Mouse (Mus musculus) MN1 (cell line): ENCODE measurements around the gene Olfr159.

ENCODE experiments used
- DNase-seq: peaks from one replicate; pipeline ENCODE4 v3.0.0-alpha.2; 2016; ENCODE audit warnings: low spot score

Gene Olfr159

DNA sequence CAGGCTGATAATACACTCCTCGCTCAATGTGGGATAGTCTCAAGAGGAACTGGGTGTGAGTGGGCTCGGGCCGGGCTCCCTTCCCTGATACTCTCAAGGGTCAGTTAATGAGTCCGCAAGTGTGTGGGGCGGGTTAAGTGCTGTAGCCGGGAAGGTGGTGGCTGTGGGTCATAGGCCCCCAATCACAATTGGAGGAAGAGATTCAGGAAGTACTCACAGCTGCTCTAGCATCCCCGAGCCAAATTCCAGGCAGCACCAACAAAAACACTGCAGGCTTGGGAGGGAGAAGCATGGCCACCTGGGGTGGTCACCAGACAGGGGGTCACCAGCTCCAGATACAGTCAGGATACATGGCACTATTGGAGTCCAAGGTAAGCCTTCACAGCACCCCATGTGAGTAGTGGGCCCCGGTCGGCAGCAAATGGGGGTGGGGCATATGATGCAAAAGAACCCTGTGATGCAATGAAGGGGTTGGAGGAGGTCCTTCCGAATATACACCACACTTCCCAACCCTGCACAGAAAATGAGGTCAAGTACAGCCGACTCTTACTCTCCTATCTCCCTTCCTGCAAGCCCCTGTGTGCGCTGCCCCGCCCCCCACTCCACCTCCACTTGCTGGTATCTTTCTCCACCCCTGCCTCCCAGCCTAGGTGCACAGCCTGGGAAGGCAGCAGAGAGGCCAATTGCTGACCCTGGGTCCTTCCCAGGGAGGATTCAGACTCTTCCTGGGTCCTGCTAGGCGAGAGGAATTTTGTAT is 40.8 kb downstream of the Olfr159 start, which contains the start of gene Spaar:
Spaar (plus strand) TSS at position 241 of the 757 bp plus-strand sequence.
- no peak for DNase-seq

DNA sequence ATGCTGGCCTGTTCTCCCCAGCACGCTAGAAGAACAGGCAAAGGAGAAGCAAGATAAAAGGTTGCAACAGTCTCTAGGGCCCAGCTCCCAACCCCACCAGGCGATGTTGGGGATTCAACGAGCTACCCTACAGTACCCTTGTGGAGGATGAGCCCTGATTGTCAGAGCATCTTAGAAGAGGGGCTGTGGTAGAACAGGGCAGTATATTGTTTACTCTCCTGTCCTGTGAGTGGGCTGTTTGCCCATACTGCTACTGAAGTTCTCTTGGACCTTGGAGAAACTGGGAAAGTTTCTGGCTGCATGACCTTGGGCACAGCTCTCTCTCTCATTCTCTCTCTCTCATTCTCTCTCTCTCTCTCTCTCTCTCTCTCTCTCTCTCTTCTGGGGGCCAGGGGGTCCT is 41.7 kb downstream of the Olfr159 start:
- DNase-seq: no peak

DNA sequence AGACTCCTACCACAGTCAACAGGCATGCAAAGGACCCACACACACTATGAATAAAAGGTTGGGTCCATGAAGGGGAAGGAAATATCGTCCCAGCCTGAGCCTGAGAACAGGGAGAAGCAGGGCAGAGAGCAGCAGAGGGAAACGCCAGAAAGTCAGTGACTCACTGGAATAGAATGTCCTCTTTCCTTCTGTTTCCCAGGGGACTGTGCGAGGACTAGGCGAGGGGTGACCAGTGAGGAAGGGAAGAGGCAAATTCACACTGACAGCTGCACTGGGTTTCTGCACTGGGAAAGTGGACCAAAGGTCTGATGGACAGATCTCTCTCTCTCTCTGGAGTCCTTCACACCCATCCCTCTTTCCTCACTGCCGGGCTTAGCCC is 42.2 kb downstream of the Olfr159 start:
- no peak for DNase-seq

DNA sequence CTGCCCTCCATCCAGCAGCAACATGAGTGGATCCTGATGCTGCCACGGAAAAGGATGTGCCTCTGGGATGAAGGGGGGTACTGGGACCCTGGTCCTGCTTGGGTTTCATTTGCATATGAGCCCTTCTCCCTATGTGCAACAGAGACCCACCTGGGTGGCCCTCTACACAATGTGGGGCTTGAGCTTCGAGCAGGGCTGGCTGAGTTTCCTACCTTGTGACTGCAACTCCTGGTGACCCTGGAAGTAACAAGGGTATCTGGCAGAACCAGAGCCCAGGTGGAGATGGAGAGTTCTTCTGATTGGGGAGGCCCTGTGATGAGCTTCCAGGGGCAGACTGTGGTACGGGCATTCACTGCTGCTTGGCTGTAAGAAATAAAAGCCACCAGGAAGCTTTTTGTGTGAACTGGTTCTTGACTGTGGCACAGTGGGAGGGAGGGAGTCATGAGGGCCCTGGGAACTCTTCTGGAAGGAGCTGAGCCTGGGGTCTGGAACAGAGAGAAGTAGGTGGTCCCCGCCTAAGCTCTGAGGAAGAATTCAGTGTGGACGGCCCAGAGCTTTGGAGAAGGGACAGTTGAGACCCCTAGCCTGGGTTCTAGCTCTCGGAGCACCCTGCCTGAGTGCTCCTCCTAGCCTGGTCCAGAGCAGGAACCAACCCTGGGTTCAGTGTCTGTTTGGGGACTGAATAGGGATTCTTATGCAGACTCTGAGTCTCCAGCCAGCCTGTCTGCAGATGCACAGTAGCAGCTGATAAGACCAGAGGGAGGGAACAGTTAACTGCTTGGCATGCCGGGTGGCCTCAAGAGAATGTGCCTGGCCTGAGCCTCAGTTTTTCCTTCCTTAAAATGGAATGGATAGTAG is 42.9 kb downstream of the Olfr159 start:
- no peak for DNase-seq

DNA sequence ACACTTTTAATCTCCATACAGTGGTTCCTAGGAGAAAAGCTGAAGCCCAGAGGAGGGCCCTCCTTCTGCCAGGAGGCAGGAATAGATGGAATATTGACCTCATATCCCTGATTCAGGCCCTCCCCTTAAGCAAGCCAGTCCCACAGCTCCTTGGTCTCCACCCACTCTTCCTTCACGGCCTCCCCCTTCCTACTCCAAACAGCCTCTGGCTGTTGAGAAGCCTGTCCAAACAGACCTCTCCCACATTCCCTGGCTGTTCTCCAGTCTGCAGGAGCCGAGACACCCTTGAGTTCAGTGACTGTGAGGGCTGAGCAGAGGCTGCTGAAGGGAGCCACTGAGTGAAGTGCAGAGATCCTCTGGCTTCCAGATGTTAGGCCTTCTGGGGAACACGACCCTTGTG is 43.8 kb downstream of the Olfr159 start, which contains the start of gene Hrct1:
Hrct1 (plus strand) TSS at position 194 of the 400 bp plus-strand sequence.
- no peak for DNase-seq

DNA sequence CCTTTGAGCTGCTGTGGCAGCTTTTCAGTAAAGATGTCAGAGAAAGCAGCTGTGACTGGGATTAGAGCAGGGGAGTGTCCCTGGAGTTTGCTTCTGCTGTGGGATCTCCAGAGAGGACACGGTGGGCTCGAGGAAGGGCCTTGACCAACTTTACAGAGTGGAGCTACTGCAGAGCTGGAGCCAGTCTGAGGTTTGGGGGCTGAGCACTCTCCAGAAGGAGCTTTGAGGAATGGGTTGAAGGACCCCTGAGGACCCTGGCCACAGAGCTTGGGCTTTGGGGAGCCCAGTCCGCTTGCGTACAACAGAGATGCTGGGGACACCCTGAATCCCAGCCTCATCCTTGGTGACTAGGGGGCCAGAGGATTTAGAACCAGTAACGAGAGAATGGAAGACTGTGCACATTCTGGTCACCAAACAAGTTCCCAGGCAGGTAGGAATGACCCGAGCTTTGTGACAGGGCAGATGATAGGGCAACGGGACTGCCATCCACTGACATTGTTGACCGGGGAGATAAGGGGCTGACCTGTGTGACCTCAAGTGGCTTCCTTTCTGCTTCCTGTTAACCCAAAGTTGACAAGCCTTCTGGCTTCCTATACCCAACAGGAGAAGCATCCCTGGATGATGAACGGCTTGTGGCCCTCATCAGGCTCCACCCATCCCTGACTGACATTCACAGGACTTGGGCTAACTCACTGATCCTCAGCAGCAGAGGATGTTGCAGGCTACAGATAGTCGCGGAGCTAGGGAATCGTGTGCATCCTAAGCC is 44.4 kb downstream of the Olfr159 start:
- no peak for DNase-seq

DNA sequence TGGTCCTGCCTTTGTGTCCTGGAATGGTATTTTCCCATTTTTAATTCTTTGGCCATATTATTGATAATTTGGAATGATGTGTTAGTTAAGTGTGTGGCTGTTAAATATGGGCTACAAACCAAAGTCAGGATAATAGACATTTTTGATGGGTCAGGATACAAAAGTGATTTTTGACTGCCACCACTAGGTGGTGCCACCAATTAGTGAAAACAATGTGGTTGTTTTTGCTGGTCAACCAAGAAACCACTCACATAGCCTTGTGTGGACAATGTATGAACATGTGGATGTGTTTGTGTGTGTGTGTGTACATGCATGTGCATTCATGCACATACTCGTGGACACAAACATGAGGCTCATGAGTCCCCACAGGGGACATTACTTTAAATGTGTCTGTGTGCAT is 46.0 kb downstream of the Olfr159 start:
- DNase-seq: peak; percentile 13

DNA sequence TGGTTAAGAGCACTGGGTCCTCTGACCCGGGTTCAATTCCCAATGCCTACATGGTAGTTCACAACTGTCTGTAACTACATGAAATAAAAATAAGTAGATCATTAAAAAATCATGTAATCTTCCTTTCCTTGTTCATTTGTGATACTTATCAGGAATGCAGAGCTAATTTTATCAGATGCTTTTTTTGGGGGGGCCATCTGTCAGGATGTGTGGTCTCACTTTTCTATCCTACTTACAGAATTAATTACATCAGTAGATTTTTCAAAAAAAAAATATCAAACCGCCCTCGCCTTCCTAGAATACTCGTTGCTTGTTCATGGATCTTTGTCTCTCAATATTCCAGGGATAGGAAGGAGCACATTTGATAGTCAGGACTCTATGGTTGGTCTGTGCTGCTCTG is 48.6 kb downstream of the Olfr159 start:
- no peak for DNase-seq

DNA sequence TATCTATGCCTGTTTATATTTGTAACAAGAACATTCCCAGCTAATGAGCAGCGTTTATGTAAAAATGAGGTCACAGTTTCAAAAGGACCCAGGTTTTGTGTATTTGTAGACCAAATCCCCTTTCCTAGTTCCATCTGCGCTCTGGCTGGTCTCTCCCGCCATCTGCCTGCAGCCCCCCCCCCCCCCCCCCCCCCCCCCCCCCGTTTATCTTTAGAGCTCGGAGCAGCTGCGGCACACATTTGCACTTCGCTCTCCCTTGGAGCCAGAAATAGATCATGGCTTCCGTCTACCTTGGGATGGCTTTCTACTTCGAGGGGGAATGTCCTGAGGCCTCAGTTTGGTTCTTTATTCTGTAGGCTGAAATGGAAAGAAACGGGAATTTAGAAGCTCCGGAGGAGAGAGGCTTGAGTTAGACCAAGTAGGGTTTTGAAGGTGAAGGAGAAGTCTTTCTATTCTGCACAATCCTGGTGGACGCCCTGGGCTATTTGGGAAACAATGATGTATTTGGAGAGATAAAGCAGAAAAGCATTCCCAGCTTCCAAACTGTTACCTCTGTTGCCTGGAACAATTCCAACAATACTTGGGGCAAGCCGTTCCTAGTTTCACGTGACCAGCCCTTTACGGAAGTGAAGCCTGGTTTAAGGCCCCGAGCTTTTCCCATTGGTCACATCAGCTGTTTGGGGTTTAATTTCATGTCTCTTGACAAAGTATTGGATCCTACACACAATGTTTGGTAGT is 50.1 kb downstream of the Olfr159 start:
- DNase-seq: no peak
